Mouse (Mus musculus) ES-Bruce4 (cell line): ENCODE results near the gene Osbpl2.

Experiments used
- CTCF ChIP-seq: IDR thresholded peaks from one replicate; pipeline ENCODE4 v1.8.1; 2011; ENCODE audit warnings: low read depth, low read length
- EP300 ChIP-seq: IDR thresholded peaks from 2 replicates; pipeline ENCODE4 v1.6.1; 2011; ENCODE audit warnings: low read depth, low read length; ENCODE audit not compliant: insufficient read depth
- POLR2A ChIP-seq: IDR thresholded peaks from one replicate; pipeline ENCODE4 v1.8.1; 2011; ENCODE audit warnings: low read length; ENCODE audit not compliant: insufficient read depth

DNA sequence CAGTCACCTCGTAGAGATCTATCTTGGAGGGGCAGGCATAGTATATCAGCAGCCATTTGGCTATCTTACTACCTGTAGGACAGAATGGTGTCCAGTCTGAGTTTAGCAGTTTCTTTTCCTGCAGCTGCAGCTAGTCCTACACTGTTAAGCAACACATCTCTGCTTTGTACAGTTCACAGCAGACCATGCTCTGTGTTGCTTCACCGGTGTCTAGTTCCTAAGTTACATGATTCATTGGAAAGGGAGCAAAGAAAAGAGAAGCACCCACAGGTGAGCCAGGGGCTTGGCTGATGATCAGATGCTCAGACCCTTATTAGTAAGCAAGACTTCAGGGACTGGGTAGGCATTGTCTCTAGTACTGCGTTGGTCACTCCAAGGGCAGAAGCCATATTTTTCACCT is 14.8 kb downstream of the Osbpl2 start:
- TF ChIP-seq CTCF (no peak), POLR2A (no peak), EP300 (no peak)
